20 mouse cellular contexts compared by ENCODE assay signal in genomic region chr12:42306429-42306828, GRCm38 (mm10).
DNase-seq lines count a peak whose midpoint lies in the region; ATAC-seq and TF ChIP-seq lines count a peak whose summit lies in the region.
"Had no signal": no experiment of that assay in that cellular context is flagged by ENCODE, and none has a peak within 500 bp of the region (broad histone marks: within the 10 kb centered on the region; RNA-seq: fewer than 3 reads in every experiment).

No protein-coding gene starts in this region.

- no peaks in the 10 kb centered on the region for H3K9me3 ChIP-seq in G1E (replicated peaks)
- no peaks in the 10 kb centered on the region for H3K9me3 ChIP-seq in MEL (replicated peaks; ENCODE audit: insufficient read depth, low read length)
- H3K9me3 ChIP-seq in midbrain, embryonic 14.5 days (ENCODE audit: control insufficient read depth, low read length) = no peaks in the 10 kb centered on the region

- no peak for TF ChIP-seq POLR2A in MEL (IDR thresholded peaks at IDR 0.05; ENCODE audit: control insufficient read depth in 1 of 2, insufficient read depth in 1 of 2, low read depth in 1 of 2, low read length in 2 of 2, poor library complexity in 1 of 2)

- DNase-seq in G1E (ENCODE audit: low spot score) (no peak), MEL (ENCODE audit: low read depth, low spot score) (peak; percentile 22)
- no peak for DNase-seq in layer of hippocampus, adult 11-12 months (ENCODE audit: low spot score)
- no peak for DNase-seq in midbrain, embryonic 14.5 days
- DNase-seq: adrenal gland, adult 2 months; adrenal gland, adult 8-10 months; adrenal gland, postnatal 10 days; adrenal gland, postnatal 14 days; adrenal gland, postnatal 25 days; adrenal gland, postnatal 36 days; B cell, adult 2 months; cerebellum, adult 11 months; cerebellum, adult 11-12 months; cerebellum, adult 18-20 months; cerebellum, adult 2 months; cerebellum, adult 8-10 months had no signal

- no peak for TF ChIP-seq RAD21 in MEL (IDR thresholded peaks at IDR 0.05; ENCODE audit: low read depth, low read length)

- H3K4me1 ChIP-seq in G1E (ENCODE audit: insufficient read depth, low read depth, low read length) = no peaks in the 10 kb centered on the region
- no peaks in the 10 kb centered on the region for H3K4me1 ChIP-seq in MEL (ENCODE audit: control insufficient read depth in 1 of 2, insufficient read depth in 2 of 2, low read length in 2 of 2)
- no peaks in the 10 kb centered on the region for H3K4me1 ChIP-seq in midbrain, embryonic 14.5 days (ENCODE audit: control insufficient read depth, insufficient read depth, low read length)

- TF ChIP-seq CTCF in G1E (IDR thresholded peaks at IDR 0.05; ENCODE audit: low read depth, low read length) (no peak), MEL (IDR thresholded peaks at IDR 0.05 in 2 of 3, conservative IDR thresholded peaks at IDR 0.05 in 1 of 3; ENCODE audit: control insufficient read depth in 1 of 3, insufficient read depth in 1 of 3, low read depth in 2 of 3, low read length in 3 of 3, poor library complexity in 1 of 3, severe bottlenecking in 1 of 3) (no peak)

- no peak overlapping the region for H3K4me2 ChIP-seq in midbrain, embryonic 14.5 days (ENCODE audit: low read length)

- H3K79me2 ChIP-seq in MEL (ENCODE audit: control insufficient read depth, insufficient read depth, low read length, poor library complexity) = no peaks in the 10 kb centered on the region

- H3K27me3 ChIP-seq in G1E (ENCODE audit: insufficient read depth, low read length) = no peaks in the 10 kb centered on the region
- H3K27me3 ChIP-seq in MEL (ENCODE audit: control insufficient read depth in 1 of 2, insufficient read depth in 2 of 2, low read length in 2 of 2) = no peaks in the 10 kb centered on the region
- no peaks in the 10 kb centered on the region for H3K27me3 ChIP-seq in midbrain, embryonic 14.5 days (ENCODE audit: control insufficient read depth, insufficient read depth, low read length)
- H3K27me3 ChIP-seq: CH12.LX, Patski had no signal

- no peak overlapping the region for H3K9ac ChIP-seq in MEL (ENCODE audit: control insufficient read depth, low read depth, low read length, poor library complexity, severe bottlenecking)
- no peak overlapping the region for H3K9ac ChIP-seq in midbrain, embryonic 14.5 days (replicated peaks; ENCODE audit: low read length)

- no peak overlapping the region for H3K27ac ChIP-seq in MEL (ENCODE audit: control insufficient read depth, low read depth, low read length)
- no peak overlapping the region for H3K27ac ChIP-seq in midbrain, embryonic 14.5 days (replicated peaks; ENCODE audit: low read depth, low read length)

- WGBS in midbrain, embryonic 14.5 days = 83% methylated on average over 6 of the region's 6 CpGs

- TF ChIP-seq EP300 in MEL (IDR thresholded peaks at IDR 0.05; ENCODE audit: low read depth in 1 of 2, low read length in 2 of 2) = no peak

- H3K36me3 ChIP-seq in G1E (replicated peaks) (no peaks in the 10 kb centered on the region), MEL (ENCODE audit: control insufficient read depth in 1 of 2, insufficient read depth in 2 of 2, low read length in 2 of 2) (no peaks in the 10 kb centered on the region)
- no peaks in the 10 kb centered on the region for H3K36me3 ChIP-seq in midbrain, embryonic 14.5 days (ENCODE audit: control insufficient read depth, insufficient read depth, low read length)

- H3K4me3 ChIP-seq in G1E (ENCODE audit: low read depth, low read length) (no peak overlapping the region), MEL (ENCODE audit: control insufficient read depth in 1 of 2, insufficient read depth in 1 of 2, low read depth in 2 of 2, low read length in 2 of 2) (no peak overlapping the region; a peak in 1 of 4 replicates)
- no peak overlapping the region for H3K4me3 ChIP-seq in midbrain, embryonic 14.5 days (replicated peaks; ENCODE audit: low read depth, low read length)

- ATAC-seq in G1E (ENCODE audit: extremely low read depth, insufficient number of reproducible peaks, low FRiP score, poor library complexity, severe bottlenecking) = peak; percentile 69
- no peak for ATAC-seq in midbrain, embryonic 14.5 days (ENCODE audit: low FRiP score, low TSS enrichment)
- ATAC-seq: activated CD4-positive, CD25-positive, alpha-beta regulatory T cell, adult 4 months; CD4-positive, CD25-positive, alpha-beta regulatory T cell, adult 4 months; Patski had no signal

TF ChIP-seq in MEL, 35 proteins besides CTCF, POLR2A, EP300 and RAD21:
- TF ChIP-seq ELF1 (IDR thresholded peaks at IDR 0.05; ENCODE audit: low read depth, low read length) (no peak), USF1 (IDR thresholded peaks at IDR 0.05; ENCODE audit: low read depth, low read length) (no peak), RCOR1 (IDR thresholded peaks at IDR 0.05; ENCODE audit: low read depth, low read length) (no peak), MAZ (IDR thresholded peaks at IDR 0.05; ENCODE audit: low read depth, low read length) (no peak), E2F4 (IDR thresholded peaks at IDR 0.05; ENCODE audit: borderline replicate concordance, low read depth, low read length) (no peak), ZKSCAN1 (IDR thresholded peaks at IDR 0.05; ENCODE audit: low read depth, low read length) (no peak), ZC3H11A (IDR thresholded peaks at IDR 0.05; ENCODE audit: low read depth, low read length) (no peak), MYB (IDR thresholded peaks at IDR 0.05; ENCODE audit: low read depth, low read length) (no peak), TCF12 (IDR thresholded peaks at IDR 0.05; ENCODE audit: low read depth, low read length) (no peak), MAFK (IDR thresholded peaks at IDR 0.05; ENCODE audit: borderline replicate concordance, low read depth, low read length) (no peak), JUND (IDR thresholded peaks at IDR 0.05; ENCODE audit: low read depth, low read length) (no peak), MEF2A (IDR thresholded peaks at IDR 0.05; ENCODE audit: extremely low read depth, insufficient replicate concordance, low read depth, low read length, poor library complexity, severe bottlenecking) (no peak), MAX (IDR thresholded peaks at IDR 0.05; ENCODE audit: low read length) (no peak), NRF1 (IDR thresholded peaks at IDR 0.05; ENCODE audit: insufficient read depth, low read depth, low read length, poor library complexity, severe bottlenecking) (no peak), ZNF384 (IDR thresholded peaks at IDR 0.05; ENCODE audit: low read depth, low read length) (no peak), GATA1 (IDR thresholded peaks at IDR 0.05; ENCODE audit: low read depth, low read length) (no peak), POLR2AphosphoS2 (IDR thresholded peaks at IDR 0.05; ENCODE audit: low read length) (no peak), CHD2 (IDR thresholded peaks at IDR 0.05; ENCODE audit: low read length) (no peak), MXI1 (IDR thresholded peaks at IDR 0.05; ENCODE audit: low read depth, low read length) (no peak), TAL1 (IDR thresholded peaks at IDR 0.05; ENCODE audit: low read length) (no peak)
